Mouse (Mus musculus) c-Kit-positive CD71-positive TER-119-positive erythroid progenitor cells, embryonic 14.5 days (primary cell): Measurements from ENCODE around the gene Prph.

Source experiments
- DNase-seq: peaks from one replicate; pipeline ENCODE4 v3.0.0-alpha.2; 2013; ENCODE audit warnings: low spot score

Gene Prph

GRCm38 (mm10) chr15:99098493-99098861 lies 43.5 kb downstream of the Prph start:
- DNase-seq: no peak

- DNase-seq: no peak
Observed at GRCm38 (mm10) chr15:99099139-99099556, 44.2 kb downstream of the Prph start.

- no peak for DNase-seq
Observed at GRCm38 (mm10) chr15:99099984-99100383, 45.0 kb downstream of the Prph start.

- DNase-seq: no peak
Observed at GRCm38 (mm10) chr15:99105238-99105637, 50.3 kb downstream of the Prph start.

GRCm38 (mm10) chr15:99107866-99108265 lies 52.9 kb downstream of the Prph start:
- DNase-seq: no peak
